Mouse (Mus musculus) heart, embryonic 10.5 days (tissue): Measurements from ENCODE around the gene B4galnt3. TPM values are rescaled to one million over a fixed set of nuclear protein-coding genes. Genes with fewer than 3 reads are reported as not detected.

Experiments used
- DNase-seq: peaks from one replicate; pipeline ENCODE4 v3.0.0-alpha.2; 2017; ENCODE audit warnings: low spot score
- H3K27ac ChIP-seq: fragments of 300-500 bp; sonication (generic); 2 replicates; pipeline ENCODE4 v1.5.1; 2016; ENCODE audit warnings: mild to moderate bottlenecking
- H3K27me3 ChIP-seq: fragments of 300-500 bp; sonication (generic); 2 replicates; pipeline ENCODE4 v1.6.1; 2016; ENCODE audit warnings: mild to moderate bottlenecking; ENCODE audit not compliant: poor library complexity, insufficient read depth, severe bottlenecking
- H3K36me3 ChIP-seq: fragments of 300-500 bp; sonication (generic); 2 replicates; pipeline ENCODE4 v1.6.1; 2016; ENCODE audit warnings: mild to moderate bottlenecking, moderate library complexity
- H3K4me1 ChIP-seq: fragments of 300-500 bp; sonication (generic); 2 replicates; pipeline ENCODE4 v1.6.1; 2016; ENCODE audit warnings: mild to moderate bottlenecking
- H3K4me3 ChIP-seq: fragments of 300-500 bp; sonication (generic); 2 replicates; pipeline ENCODE4 v1.5.1; 2016; ENCODE audit warnings: mild to moderate bottlenecking, moderate library complexity
- H3K9me3 ChIP-seq: fragments of 300-500 bp; sonication (generic); 2 replicates; pipeline ENCODE4 v1.6.1; 2016; ENCODE audit warnings: mild to moderate bottlenecking, moderate library complexity
- WGBS: fragments of 180-500 bp; shearing (Covaris S2); methylation state at CpG from one replicate; pipeline ENCODE4 v1.1.7; 2016; 5-methylcytosine and 5-hydroxymethylcytosine counted together
- polyA plus RNA-seq: library from polyadenylated mRNA; unstranded; fragments of >200 nt; fragmentation: Nextera tagmentation; extraction: Ambion mirVana; gene quantifications from 2 replicates; pipeline ENCODE4 v1.2.1, GENCODE M21; 2016

Gene B4galnt3
- polyA plus RNA-seq, 1 experiment from 2014 or later: 0.40 TPM

DNA sequence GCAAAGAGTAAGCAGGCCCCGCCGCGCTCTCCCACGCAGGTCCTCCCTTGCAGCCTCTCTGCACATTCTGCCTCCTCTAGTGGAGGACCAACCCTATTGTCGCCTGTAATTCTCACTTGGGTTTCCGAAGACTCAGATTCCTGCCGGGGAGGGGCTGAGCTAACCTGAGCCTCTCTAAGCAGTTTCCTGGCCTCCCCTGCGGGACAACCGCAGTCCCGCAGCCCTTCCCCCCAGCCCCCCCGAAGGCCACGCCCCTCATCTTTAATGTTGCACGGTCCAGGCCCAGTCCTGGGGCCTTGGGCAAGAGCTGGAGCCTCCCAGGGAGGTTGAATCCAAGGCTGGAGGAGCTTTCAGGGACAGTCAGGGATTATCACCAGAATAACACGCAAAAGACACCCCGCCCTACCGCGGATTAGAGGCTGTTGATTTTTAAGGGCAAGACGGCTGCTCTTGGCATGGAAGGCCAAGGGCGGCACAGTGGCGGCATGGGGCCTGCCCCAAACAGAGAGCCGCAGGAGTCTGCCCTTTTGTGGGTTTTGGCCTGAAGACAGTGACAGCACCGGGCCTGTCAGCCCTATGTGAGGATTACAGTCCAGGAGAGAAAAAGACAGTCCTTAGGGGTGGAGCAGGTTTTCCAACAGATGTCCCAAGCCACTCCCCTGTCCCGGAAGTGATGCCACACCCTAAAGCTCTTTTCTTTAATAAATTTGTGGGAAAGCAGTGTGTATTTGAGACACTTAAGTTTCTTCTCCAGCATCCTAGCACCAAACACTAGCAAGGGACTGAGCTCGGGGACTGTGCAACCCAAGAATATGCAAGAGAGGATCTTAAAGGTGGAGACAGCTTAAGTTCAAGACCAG is 105.8 kb downstream of the B4galnt3 start:
- Histone ChIP-seq H3K27ac (peak overlapping the region; percentile 83), H3K36me3 (no peaks in the 10 kb centered on the region), H3K4me1 (peaks cover 76% of the 10 kb centered on the region), H3K4me3 (peak overlapping the region; percentile 40), H3K9me3 (no peaks in the 10 kb centered on the region), H3K27me3 (no peaks in the 10 kb centered on the region)
- no peak for DNase-seq
- WGBS: 20% methylated on average over 24 of the region's 24 CpGs

DNA sequence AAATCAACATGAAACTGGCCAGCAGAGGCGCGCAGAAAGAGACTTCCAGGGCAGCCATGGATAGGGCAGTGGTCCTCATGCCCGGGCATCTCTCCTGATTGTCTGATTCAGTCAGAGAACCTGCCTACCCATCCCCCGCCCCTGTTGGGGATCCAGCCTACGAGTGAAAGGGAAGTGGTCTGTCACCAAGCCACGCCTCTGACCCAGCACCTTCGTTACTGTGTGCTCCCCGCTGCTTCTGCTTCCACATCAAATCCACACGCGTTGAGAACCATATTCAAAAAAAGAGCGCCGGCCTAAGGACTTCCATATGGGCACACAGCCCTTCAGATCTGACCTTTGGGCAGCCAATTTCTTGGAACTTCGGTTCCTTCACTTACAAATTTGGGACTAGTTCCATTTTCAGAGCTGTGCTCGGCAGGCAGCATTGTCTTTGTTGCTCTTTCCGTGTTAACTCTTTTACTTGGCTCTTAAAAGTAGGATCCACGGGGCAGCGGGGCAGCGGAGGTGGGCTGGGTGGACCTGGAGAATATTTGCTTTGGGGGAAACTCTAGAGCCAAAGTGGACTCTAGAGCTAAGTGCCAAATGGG is 106.7 kb downstream of the B4galnt3 start:
- H3K27me3 ChIP-seq: no peaks in the 10 kb centered on the region
- H3K4me1 ChIP-seq: peaks cover 68% of the 10 kb centered on the region
- WGBS: 20% methylated on average over 18 of the region's 18 CpGs
- H3K4me3 ChIP-seq: peak overlapping the region; percentile 40
- no peaks in the 10 kb centered on the region for H3K36me3 ChIP-seq
- peak overlapping the region; percentile 83 for H3K27ac ChIP-seq
- H3K9me3 ChIP-seq: no peaks in the 10 kb centered on the region
- DNase-seq: no peak

DNA sequence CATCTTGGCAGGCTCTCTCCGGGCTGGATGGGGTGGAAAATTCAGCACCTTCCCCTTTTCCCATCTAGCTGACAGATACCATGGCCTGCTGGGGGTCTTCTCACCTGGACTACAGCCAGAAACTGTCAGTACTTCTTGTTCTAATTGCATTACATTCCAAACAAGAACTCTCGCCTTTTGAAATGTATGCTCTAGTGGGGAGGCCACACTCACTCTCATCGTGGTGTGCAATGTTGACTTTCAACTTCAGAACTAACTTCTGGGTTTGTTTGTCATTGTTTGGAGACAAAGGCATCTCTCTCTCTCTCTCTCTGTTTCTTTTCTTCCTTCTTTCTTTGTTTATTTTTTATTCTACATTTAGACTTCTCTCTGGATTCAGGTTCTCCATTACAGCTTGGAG is 107.8 kb downstream of the B4galnt3 start:
- WGBS: 45% methylated on average over 3 of the region's 3 CpGs
- H3K4me1 ChIP-seq: peaks cover 65% of the 10 kb centered on the region
- H3K4me3 ChIP-seq: no peak overlapping the region
- H3K27me3 ChIP-seq: no peaks in the 10 kb centered on the region
- H3K9me3 ChIP-seq: no peaks in the 10 kb centered on the region
- H3K27ac ChIP-seq: peak overlapping the region; percentile 85; the same call in 1 of the 2 replicates
- H3K36me3 ChIP-seq: no peaks in the 10 kb centered on the region
- DNase-seq: no peak

DNA sequence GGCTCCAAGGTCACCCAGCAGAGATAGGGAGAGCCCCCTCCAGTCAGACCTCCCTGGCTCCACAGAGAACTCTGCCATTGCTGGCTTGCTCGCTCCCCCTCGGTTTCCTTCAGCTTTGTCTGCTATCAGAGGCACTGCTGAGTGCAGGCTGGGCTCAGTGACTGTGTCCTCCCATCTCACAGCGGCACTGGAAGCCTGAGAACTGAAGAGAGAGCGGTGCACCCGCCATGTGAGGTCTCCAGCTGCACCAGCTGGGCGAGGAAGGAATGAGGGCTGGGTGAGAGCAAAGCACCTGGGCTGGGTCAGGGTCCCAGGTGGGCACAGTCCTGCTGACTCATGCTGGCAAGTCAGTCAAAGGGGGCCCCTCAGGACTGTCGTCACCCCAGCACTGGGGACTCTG is 108.6 kb downstream of the B4galnt3 start:
- Histone ChIP-seq H3K27ac (peak overlapping the region; percentile 85), H3K36me3 (no peaks in the 10 kb centered on the region), H3K9me3 (no peaks in the 10 kb centered on the region), H3K4me1 (peaks cover 62% of the 10 kb centered on the region), H3K4me3 (no peak overlapping the region), H3K27me3 (no peaks in the 10 kb centered on the region)
- DNase-seq: no peak
- WGBS: 48% methylated on average over 7 of the region's 7 CpGs

DNA sequence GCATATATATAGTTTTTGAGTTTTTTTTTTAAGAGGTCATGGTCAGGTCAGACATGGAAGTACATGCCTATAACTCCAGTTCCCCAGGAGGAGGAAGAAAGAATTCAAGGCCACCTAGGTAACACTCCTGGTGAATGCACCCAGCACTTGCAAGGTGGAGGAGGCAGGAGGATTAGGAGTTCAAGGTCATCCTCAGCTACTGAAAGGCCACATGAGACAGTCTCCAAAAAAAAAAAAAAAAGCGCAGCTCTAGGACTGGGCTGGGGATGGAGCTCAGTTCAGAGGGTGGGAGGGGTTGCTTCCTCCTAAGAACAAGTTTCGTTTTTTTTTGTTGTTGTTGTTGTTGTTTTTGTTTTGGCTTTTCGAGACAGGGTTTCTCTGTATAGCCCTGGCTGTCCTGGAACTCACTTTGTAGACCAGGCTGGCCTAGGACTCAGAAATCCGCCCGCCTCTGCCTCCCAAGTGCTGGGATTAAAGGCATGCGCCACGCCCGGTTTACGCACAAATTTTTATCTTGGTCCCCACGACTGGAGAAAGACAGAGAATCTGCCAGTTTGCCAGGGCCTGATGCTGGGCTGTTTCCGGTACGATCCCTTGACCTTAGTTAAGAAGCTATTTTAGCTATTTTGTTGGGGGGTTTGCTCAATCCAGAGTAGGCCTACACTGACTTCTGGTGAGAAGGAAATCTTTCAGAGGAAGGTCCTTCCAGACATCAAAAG is 109.2 kb downstream of the B4galnt3 start:
- H3K4me3 ChIP-seq: no peak overlapping the region
- peaks cover 65% of the 10 kb centered on the region for H3K4me1 ChIP-seq
- H3K27me3 ChIP-seq: no peaks in the 10 kb centered on the region
- no peak for DNase-seq
- H3K27ac ChIP-seq: peak overlapping the region; percentile 85
- 88% methylated on average over 12 of the region's 12 CpGs for WGBS
- no peaks in the 10 kb centered on the region for H3K36me3 ChIP-seq
- H3K9me3 ChIP-seq: no peaks in the 10 kb centered on the region

DNA sequence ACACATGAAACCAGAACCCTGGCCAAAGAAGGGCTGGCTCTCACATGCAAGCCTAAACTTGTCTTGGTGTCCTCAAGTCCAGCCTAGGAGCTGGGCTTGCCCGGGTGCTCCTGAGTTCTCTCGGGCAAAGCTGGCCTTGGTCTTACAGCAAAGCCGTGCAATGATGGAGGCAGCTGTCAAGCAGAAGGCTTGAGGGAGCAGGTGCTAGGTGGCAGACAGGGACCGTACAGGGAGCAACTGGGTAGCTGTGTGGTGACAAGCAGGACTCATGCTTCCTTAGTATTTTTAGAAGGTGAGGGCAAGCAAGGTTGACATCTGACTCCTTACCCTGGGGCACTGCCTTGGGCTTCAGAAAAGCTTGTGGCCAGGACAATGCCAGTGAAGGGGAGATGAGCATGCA is 110.6 kb downstream of the B4galnt3 start:
- DNase-seq: no peak
- peak overlapping the region; percentile 63; the same call in 1 of the 2 replicates for H3K27ac ChIP-seq
- no peak overlapping the region for H3K4me3 ChIP-seq
- H3K36me3 ChIP-seq: no peaks in the 10 kb centered on the region
- H3K27me3 ChIP-seq: no peaks in the 10 kb centered on the region
- 73% methylated on average over 4 of the region's 4 CpGs for WGBS
- peaks cover 68% of the 10 kb centered on the region for H3K4me1 ChIP-seq
- H3K9me3 ChIP-seq: no peaks in the 10 kb centered on the region

DNA sequence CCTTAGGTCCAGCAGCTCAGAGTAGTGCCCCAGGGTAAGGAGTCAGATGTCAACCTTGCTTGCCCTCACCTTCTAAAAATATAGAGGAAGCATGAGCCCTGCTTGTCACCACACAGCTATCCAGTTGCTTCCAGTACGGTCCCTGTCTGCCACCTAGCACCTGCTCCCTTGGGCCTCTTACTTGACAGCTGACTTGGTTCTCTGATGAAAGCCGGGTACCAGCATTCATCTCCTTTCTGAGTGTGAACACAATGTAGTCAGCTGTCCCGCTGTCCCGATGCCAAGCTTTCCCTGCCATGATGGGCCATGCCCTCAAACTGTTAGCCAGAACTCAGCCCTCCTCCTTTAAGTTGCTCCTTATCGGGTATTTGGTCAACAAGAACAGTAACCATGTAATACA is 112.2 kb downstream of the B4galnt3 start:
- H3K27ac ChIP-seq: peak overlapping the region; percentile 36; the same call in 1 of the 2 replicates
- 56% methylated on average over 5 of the region's 5 CpGs for WGBS
- H3K4me3 ChIP-seq: no peak overlapping the region
- no peaks in the 10 kb centered on the region for H3K9me3 ChIP-seq
- H3K4me1 ChIP-seq: peaks cover 52% of the 10 kb centered on the region
- H3K36me3 ChIP-seq: no peaks in the 10 kb centered on the region
- no peak for DNase-seq
- no peaks in the 10 kb centered on the region for H3K27me3 ChIP-seq

DNA sequence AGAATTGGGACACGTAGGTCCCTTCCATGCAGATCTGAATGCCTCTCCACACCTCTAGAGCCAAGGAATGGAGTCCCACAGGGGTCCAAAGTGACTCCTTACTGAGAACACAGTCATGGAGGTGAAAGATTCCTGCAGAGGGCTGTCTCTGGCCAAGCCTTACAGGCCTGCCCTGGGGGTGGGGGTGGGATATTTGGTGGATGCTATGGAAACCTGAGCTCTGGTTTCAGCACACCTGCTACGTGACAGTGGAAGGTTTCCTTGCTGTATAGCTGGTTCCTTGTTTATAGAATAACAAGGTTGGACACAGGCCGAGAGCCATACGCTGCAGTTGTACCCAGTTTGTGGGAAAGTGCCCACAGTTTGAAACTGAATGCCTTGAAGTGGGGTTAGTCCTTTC is 113.9 kb downstream of the B4galnt3 start:
- DNase-seq: no peak
- Histone ChIP-seq H3K27ac (peak overlapping the region; percentile 38), H3K36me3 (no peaks in the 10 kb centered on the region)

DNA sequence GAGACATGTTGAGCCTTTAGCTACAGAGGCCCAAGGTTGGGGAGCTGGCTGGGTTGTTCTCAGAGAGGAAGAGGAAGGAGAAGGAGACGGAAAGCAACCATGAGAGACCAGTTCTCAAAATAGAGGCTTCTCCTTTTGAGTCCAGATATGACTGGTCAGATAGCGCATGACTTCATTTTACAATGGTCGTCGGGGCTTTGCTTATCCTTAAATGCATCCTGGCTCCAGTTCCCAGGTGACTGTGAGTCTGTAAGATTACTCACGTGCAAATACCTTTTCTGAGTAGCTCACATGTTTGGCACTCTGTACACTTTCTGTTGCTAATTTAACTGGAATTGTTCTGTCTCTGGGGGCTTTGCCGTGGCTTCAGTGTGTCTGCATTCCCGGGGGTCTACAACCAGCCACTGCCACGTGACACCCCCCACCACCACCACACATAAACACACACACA is 114.6 kb downstream of the B4galnt3 start:
- 59% methylated on average over 8 of the region's 8 CpGs for WGBS
- peaks cover 47% of the 10 kb centered on the region for H3K4me1 ChIP-seq
- H3K27ac ChIP-seq: peak overlapping the region; percentile 75

More for the DNA sequence above, 113.9 kb downstream of the B4galnt3 start:
- no peak overlapping the region for H3K4me3 ChIP-seq
- no peaks in the 10 kb centered on the region for H3K27me3 ChIP-seq
- 65% methylated on average over 4 of the region's 4 CpGs for WGBS
- peaks cover 43% of the 10 kb centered on the region for H3K4me1 ChIP-seq
- H3K9me3 ChIP-seq: no peaks in the 10 kb centered on the region

DNA sequence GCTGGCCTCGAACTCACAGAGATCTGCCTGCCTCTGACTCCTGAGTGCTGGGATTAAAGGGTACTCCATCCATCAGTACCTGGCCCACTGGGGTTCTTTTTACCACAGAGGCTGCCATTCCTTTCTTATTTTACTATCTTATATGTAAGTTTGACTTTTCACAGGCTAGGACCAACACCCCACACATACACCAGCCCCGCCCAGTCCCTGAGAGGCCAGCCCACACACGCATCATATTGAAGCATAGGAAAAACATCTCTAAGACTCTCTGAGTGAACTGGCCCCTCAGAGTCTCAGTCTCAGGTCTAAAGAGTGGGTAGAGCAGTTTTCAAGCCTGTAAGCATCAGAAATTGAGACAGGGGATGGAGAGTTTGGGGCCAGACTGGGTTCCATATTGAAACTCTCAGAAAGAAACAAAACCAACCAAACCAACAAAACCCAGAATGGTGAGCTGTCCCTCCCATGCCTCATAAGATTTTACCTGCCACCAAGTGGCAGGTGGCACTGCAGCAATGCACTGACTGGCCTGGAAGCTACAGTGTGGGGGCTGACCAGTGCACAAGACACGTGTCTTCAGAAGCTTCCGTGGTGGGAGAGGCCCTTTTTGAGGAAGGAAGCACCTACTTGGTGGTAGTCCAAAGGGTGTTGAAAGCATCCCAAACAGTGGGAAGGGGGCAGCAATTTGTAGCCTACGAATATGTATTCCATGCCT is 115.2 kb downstream of the B4galnt3 start:
- Histone ChIP-seq H3K9me3 (no peaks in the 10 kb centered on the region), H3K36me3 (no peaks in the 10 kb centered on the region), H3K4me3 (no peak overlapping the region), H3K4me1 (peaks cover 52% of the 10 kb centered on the region), H3K27ac (peak overlapping the region; percentile 75), H3K27me3 (no peaks in the 10 kb centered on the region)
- DNase-seq: no peak
- 86% methylated on average over 6 of the region's 6 CpGs for WGBS

More for the DNA sequence above, 114.6 kb downstream of the B4galnt3 start:
- H3K36me3 ChIP-seq: no peaks in the 10 kb centered on the region
- DNase-seq: no peak
- H3K9me3 ChIP-seq: no peaks in the 10 kb centered on the region
- H3K27me3 ChIP-seq: no peaks in the 10 kb centered on the region
- no peak overlapping the region for H3K4me3 ChIP-seq

DNA sequence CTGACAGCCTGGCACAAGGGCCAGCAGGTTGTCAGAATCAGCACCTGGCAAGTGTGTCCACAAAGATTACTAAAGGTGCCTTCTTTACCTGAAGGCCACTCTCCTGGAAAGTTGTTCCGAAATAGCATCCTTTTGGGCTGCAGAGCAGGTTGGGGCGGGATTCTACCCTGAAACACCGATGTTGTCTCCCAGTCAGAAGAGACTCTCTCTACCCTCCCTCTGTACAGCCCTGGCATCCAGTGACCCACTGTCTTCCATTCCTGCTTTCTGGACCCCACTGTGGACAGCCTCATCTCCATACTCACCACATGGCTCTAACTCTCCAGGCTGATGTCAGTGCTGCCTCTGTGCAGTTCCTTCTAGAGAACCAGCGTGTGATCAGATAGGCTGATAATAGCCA is 118.7 kb downstream of the B4galnt3 start:
- H3K4me3 ChIP-seq: no peak overlapping the region
- H3K9me3 ChIP-seq: no peaks in the 10 kb centered on the region
- DNase-seq: no peak
- peaks cover 48% of the 10 kb centered on the region for H3K4me1 ChIP-seq
- peak overlapping the region; percentile 79 for H3K27ac ChIP-seq
- WGBS: 94% methylated on average over 4 of the region's 4 CpGs
- H3K36me3 ChIP-seq: no peaks in the 10 kb centered on the region
- H3K27me3 ChIP-seq: no peaks in the 10 kb centered on the region

DNA sequence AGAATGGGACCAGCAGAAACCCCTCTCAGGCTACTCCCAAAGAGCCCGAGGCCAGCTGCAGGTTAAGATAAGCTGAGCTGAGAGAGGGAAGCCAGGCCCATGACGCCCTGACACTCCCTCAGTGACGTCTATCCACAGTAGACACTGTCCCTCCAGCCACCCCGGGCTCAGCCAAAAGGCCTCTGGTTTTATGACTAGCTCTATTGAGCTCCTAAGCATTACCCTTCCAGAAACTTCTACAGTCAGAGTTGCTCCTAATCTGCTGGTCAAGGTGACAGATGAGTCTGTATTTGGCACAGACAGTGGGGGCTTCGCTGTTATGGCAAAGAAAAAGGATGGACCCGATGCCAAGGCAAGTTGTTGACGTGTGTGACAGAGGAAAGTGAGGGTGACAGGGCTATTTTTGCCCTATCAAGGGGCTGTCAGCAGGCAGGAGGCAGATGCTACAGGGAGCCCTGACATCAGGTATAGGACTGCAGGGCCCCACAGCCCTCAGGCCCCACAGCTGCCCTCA is 119.7 kb downstream of the B4galnt3 start:
- WGBS: 19% methylated on average over 7 of the region's 7 CpGs
- peak; percentile 98 for DNase-seq

More for the DNA sequence above, 119.7 kb downstream of the B4galnt3 start:
- no peaks in the 10 kb centered on the region for H3K36me3 ChIP-seq
- H3K4me1 ChIP-seq: peaks cover 38% of the 10 kb centered on the region
- H3K27ac ChIP-seq: peak overlapping the region; percentile 79
- H3K27me3 ChIP-seq: no peaks in the 10 kb centered on the region
- H3K4me3 ChIP-seq: peak overlapping the region; percentile 16; the same call in 1 of the 2 replicates
- no peaks in the 10 kb centered on the region for H3K9me3 ChIP-seq
